Mouse (Mus musculus): Measurements from ENCODE around the gene Klhl26. TPM values are rescaled to one million over a fixed set of nuclear protein-coding genes. Genes with fewer than 3 reads are reported as not detected.

The Klhl26 gene
- total RNA-seq, 2 experiments from 2014 or later = 6.0 to 9.5 TPM

- ATAC-seq (replicated peaks; ENCODE audit: low FRiP score, low TSS enrichment, poor library complexity, severe bottlenecking) = 0 out of 2 replicates have a peak, but pooled peaks have one; percentile 32
Measured at GRCm38 (mm10) chr8:70419879-70420643, 56.7 kb downstream of the Klhl26 start.

GRCm38 (mm10) chr8:70418954-70419353 is 57.8 kb downstream of the Klhl26 start:
- ATAC-seq (replicated peaks; ENCODE audit: low FRiP score, low TSS enrichment, poor library complexity, severe bottlenecking) = no peak

- ATAC-seq (replicated peaks; ENCODE audit: low FRiP score, low TSS enrichment, poor library complexity, severe bottlenecking) = no peak
Measured at GRCm38 (mm10) chr8:70417914-70418313, 58.9 kb downstream of the Klhl26 start.

DNA sequence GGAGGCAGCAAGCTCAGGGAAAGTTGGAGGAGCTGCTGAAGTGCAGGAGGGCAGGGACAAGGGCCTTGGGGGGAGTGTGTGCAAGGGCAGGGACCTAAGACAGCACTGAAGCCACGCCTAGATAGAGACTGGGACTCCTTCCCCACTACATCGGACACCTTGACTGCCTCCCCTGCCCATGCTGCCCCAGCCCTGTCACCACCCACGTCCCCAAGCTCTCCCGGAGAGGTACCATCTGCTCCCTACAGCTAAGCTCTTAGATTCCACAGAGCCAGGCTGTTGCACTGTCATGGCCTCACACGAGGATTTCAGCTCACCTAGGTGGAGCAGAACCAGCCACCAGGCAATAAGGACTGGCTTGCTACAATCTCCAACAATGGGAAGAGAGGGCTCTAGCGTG is 59.8 kb downstream of the Klhl26 start:
- no peak for ATAC-seq (replicated peaks; ENCODE audit: low FRiP score, low TSS enrichment, poor library complexity, severe bottlenecking)

DNA sequence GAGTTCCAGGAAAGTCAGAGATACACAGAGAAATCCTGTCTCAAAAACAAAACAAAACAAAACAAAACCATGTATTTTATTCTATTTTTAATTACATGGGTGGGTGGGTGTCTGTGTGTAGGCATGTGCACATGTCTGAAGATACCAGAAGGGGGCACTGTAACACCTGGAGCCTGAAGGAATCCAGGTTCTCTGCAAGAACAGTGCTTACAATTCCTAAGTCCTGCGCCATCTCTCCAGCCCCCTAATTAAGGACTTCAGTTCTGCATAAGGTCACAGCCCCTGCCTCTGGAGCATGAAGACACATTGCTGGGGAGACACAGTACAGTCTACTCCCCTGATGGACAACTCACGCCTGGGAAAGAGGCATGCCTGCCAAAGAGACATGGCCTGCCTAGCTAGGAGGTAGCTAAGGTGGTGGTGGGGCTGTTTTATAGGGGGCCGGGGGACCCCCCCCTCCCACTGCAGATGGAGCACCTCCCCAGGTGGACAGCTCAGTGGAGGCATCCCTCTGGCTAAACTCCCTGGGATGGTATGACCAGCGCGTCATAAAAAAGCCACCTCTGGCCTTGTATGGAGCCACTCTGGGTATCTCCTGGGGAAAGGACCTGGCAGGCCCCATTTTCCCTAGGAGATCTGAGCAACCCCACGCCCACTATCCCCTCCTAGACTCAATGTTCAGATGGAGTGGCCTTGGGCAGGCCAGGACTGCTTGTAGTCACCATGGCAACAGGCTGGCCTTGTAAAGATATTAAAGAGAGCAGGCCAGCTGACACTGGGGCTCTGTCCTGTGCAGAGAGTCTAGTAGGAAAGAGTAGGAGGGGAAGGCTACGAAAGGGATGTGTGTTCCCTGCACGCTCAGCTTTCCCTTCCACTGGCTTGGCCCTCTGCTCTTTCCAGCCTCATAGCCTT is 61.0 kb downstream of the Klhl26 start:
- ATAC-seq (replicated peaks; ENCODE audit: low FRiP score, low TSS enrichment, poor library complexity, severe bottlenecking) = no peak

- ATAC-seq (replicated peaks; ENCODE audit: low FRiP score, low TSS enrichment, poor library complexity, severe bottlenecking) = no peak
Measured at GRCm38 (mm10) chr8:70414310-70414946, 62.3 kb downstream of the Klhl26 start.

GRCm38 (mm10) chr8:70410281-70410680 is 66.5 kb downstream of the Klhl26 start:
- ATAC-seq (replicated peaks; ENCODE audit: low FRiP score, low TSS enrichment, poor library complexity, severe bottlenecking) = no peak

- ATAC-seq (replicated peaks; ENCODE audit: low FRiP score, low TSS enrichment, poor library complexity, severe bottlenecking) = no peak
Measured at GRCm38 (mm10) chr8:70409455-70409871, 67.3 kb downstream of the Klhl26 start.

DNA sequence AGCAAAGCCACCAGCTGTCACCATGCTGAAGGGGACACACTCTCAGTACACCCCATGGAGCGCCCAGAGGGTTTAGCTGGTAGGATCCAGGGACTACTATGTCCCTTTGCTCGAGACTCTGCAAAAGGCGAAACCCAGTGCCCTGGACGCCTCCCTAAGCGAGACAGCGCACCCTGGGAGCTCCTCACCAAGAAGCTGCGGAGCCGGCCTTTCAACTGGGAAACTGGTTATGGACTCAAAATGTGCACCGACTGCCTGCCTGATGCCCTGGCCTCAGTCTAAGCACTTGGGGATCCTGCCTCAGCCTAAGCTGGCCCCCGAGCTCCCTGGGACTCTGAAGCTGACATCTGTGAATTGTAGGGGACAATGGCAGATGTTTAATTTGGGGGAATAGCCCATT is 67.7 kb downstream of the Klhl26 start:
- ATAC-seq (replicated peaks; ENCODE audit: low FRiP score, low TSS enrichment, poor library complexity, severe bottlenecking) = no peak

- no peak for ATAC-seq (replicated peaks; ENCODE audit: low FRiP score, low TSS enrichment, poor library complexity, severe bottlenecking)
Measured at GRCm38 (mm10) chr8:70408301-70408700, 68.5 kb downstream of the Klhl26 start.

GRCm38 (mm10) chr8:70406427-70407069 is 70.2 kb downstream of the Klhl26 start:
- no peak for ATAC-seq (replicated peaks; ENCODE audit: low FRiP score, low TSS enrichment, poor library complexity, severe bottlenecking)

GRCm38 (mm10) chr8:70405189-70405588 is 71.6 kb downstream of the Klhl26 start:
- no peak for ATAC-seq (replicated peaks; ENCODE audit: low FRiP score, low TSS enrichment, poor library complexity, severe bottlenecking)

DNA sequence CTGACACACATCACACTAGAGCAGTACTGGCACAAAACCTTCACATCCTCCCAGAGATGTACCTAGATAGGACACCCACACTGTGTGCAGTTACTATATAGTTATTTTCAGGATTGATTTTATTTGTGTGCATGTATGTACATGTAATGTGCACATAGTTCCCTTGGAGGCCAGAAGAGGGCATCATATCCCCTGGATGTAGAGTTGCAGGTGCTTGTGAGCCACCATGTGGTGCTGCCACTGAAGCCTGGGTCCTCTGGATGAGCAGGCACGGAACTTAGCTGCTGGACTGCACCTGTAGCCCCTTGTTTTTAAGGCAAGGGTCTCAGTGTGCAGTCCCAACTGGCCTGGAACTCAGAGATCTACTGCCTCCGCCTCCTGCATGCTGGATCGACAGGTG is 72.6 kb downstream of the Klhl26 start:
- ATAC-seq (replicated peaks; ENCODE audit: low FRiP score, low TSS enrichment, poor library complexity, severe bottlenecking) = peak; percentile 46; the same call in 1 of the 2 replicates

Other genes starting within 250 kb of the Klhl26 start
- 95.2 and 99.2 TPM in 2 replicates for gene Sugp2, start 242.7 kb downstream of the Klhl26 start, total RNA-seq (2014; fragmentation: Nextera tagmentation)
- gene Sugp2, start 242.7 kb downstream of the Klhl26 start, total RNA-seq (2017) = 32.2 and 67.3 TPM in 2 replicates
- gene Armc6, start 242.5 kb downstream of the Klhl26 start, total RNA-seq (2014; fragmentation: Nextera tagmentation) = 20.1 and 29.8 TPM in 2 replicates
- 4.4 and 8.7 TPM in 2 replicates for gene Armc6, start 242.5 kb downstream of the Klhl26 start, total RNA-seq (2017)
- gene Homer3, start 194.1 kb downstream of the Klhl26 start, total RNA-seq (2014; fragmentation: Nextera tagmentation) = 5.5 and 9.6 TPM in 2 replicates
- gene Homer3, start 194.1 kb downstream of the Klhl26 start, total RNA-seq (2017) = 0.56 and 8.0 TPM in 2 replicates
- gene Ddx49, start 174.5 kb downstream of the Klhl26 start, total RNA-seq (2014; fragmentation: Nextera tagmentation) = 50.3 and 54.2 TPM in 2 replicates
- gene Ddx49, start 174.5 kb downstream of the Klhl26 start, total RNA-seq (2017) = 116 and 154 TPM in 2 replicates
- 127 and 153 TPM in 2 replicates for gene Cope, start 174.4 kb downstream of the Klhl26 start, total RNA-seq (2014; fragmentation: Nextera tagmentation)
- 56.3 and 64.1 TPM in 2 replicates for gene Cope, start 174.4 kb downstream of the Klhl26 start, total RNA-seq (2017)
- not detected in 2 replicates for gene Cers1, start 161.2 kb downstream of the Klhl26 start, total RNA-seq (2014; fragmentation: Nextera tagmentation)
- gene Cers1, start 161.2 kb downstream of the Klhl26 start, total RNA-seq (2017) = not detected in 2 replicates
- gene Gdf1, start 147.2 kb downstream of the Klhl26 start, total RNA-seq (2014; fragmentation: Nextera tagmentation) = not detected in 2 replicates
- not detected in 2 replicates for gene Gdf1, start 147.2 kb downstream of the Klhl26 start, total RNA-seq (2017)
- gene Upf1, start 123.7 kb downstream of the Klhl26 start, total RNA-seq (2014; fragmentation: Nextera tagmentation) = 44.1 and 46.9 TPM in 2 replicates
- 26.7 and 46.7 TPM in 2 replicates for gene Upf1, start 123.7 kb downstream of the Klhl26 start, total RNA-seq (2017)
- 0.15 and 1.2 TPM in 2 replicates for gene Comp, start 103.4 kb downstream of the Klhl26 start, total RNA-seq (2014; fragmentation: Nextera tagmentation)
- gene Comp, start 103.4 kb downstream of the Klhl26 start, total RNA-seq (2017) = 2.3 TPM in 1 of 2 replicates, not detected in the other
- gene Crtc1, start 37.4 kb downstream of the Klhl26 start, total RNA-seq (2014; fragmentation: Nextera tagmentation) = 15.6 and 21.7 TPM in 2 replicates
- gene Crtc1, start 37.4 kb downstream of the Klhl26 start, total RNA-seq (2017) = 1.1 and 1.3 TPM in 2 replicates
- gene Tmem59l, start 10.4 kb upstream of the Klhl26 start, total RNA-seq (2014; fragmentation: Nextera tagmentation) = not detected in 2 replicates
- not detected in 2 replicates for gene Tmem59l, start 10.4 kb upstream of the Klhl26 start, total RNA-seq (2017)
- gene Crlf1, start 16.2 kb upstream of the Klhl26 start, total RNA-seq (2014; fragmentation: Nextera tagmentation) = 0.30 and 2.3 TPM in 2 replicates
- gene Crlf1, start 16.2 kb upstream of the Klhl26 start, total RNA-seq (2017) = not detected in 2 replicates
- gene Rex1bd, start 29.8 kb upstream of the Klhl26 start, total RNA-seq (2014; fragmentation: Nextera tagmentation) = 53.5 and 57.0 TPM in 2 replicates
- gene Rex1bd, start 29.8 kb upstream of the Klhl26 start, total RNA-seq (2017) = 25.8 and 48.7 TPM in 2 replicates
- 2,751 and 3,393 TPM in 2 replicates for gene Uba52, start 33.8 kb upstream of the Klhl26 start, total RNA-seq (2014; fragmentation: Nextera tagmentation)
- 4,463 and 5,230 TPM in 2 replicates for gene Uba52, start 33.8 kb upstream of the Klhl26 start, total RNA-seq (2017)
- 140 and 265 TPM in 2 replicates for gene Fkbp8, start 50.8 kb upstream of the Klhl26 start, total RNA-seq (2014; fragmentation: Nextera tagmentation)
- gene Fkbp8, start 50.8 kb upstream of the Klhl26 start, total RNA-seq (2017) = 172 and 176 TPM in 2 replicates
- gene Kxd1, start 51.0 kb upstream of the Klhl26 start, total RNA-seq (2014; fragmentation: Nextera tagmentation) = 78.1 and 81.8 TPM in 2 replicates
- gene Kxd1, start 51.0 kb upstream of the Klhl26 start, total RNA-seq (2017) = 65.5 and 93.7 TPM in 2 replicates
- gene Ell, start 62.5 kb upstream of the Klhl26 start, total RNA-seq (2014; fragmentation: Nextera tagmentation) = 14.7 and 22.0 TPM in 2 replicates
- gene Ell, start 62.5 kb upstream of the Klhl26 start, total RNA-seq (2017) = 7.9 and 10.7 TPM in 2 replicates
- 74.1 and 91.0 TPM in 2 replicates for gene Isyna1, start 117.4 kb upstream of the Klhl26 start, total RNA-seq (2014; fragmentation: Nextera tagmentation)
- gene Isyna1, start 117.4 kb upstream of the Klhl26 start, total RNA-seq (2017) = 36.5 and 51.5 TPM in 2 replicates
- gene Ssbp4, start 131.9 kb upstream of the Klhl26 start, total RNA-seq (2014; fragmentation: Nextera tagmentation) = 39.7 and 83.5 TPM in 2 replicates
- gene Ssbp4, start 131.9 kb upstream of the Klhl26 start, total RNA-seq (2017) = 77.5 and 98.5 TPM in 2 replicates
- 0.37 and 0.69 TPM in 2 replicates for gene Lrrc25, start 139.2 kb upstream of the Klhl26 start, total RNA-seq (2014; fragmentation: Nextera tagmentation)
- 0.15 and 0.61 TPM in 2 replicates for gene Lrrc25, start 139.2 kb upstream of the Klhl26 start, total RNA-seq (2017)
- not detected in 2 replicates for gene Gdf15, start 155.5 kb upstream of the Klhl26 start, total RNA-seq (2014; fragmentation: Nextera tagmentation)
- gene Gdf15, start 155.5 kb upstream of the Klhl26 start, total RNA-seq (2017) = not detected in 2 replicates
- gene Pgpep1, start 183.4 kb upstream of the Klhl26 start, total RNA-seq (2014; fragmentation: Nextera tagmentation) = 6.3 and 8.8 TPM in 2 replicates
- 4.6 and 5.1 TPM in 2 replicates for gene Pgpep1, start 183.4 kb upstream of the Klhl26 start, total RNA-seq (2017)
- gene Lsm4, start 196.3 kb upstream of the Klhl26 start, total RNA-seq (2014; fragmentation: Nextera tagmentation) = 286 and 287 TPM in 2 replicates
- gene Lsm4, start 196.3 kb upstream of the Klhl26 start, total RNA-seq (2017) = 240 and 290 TPM in 2 replicates
- gene Jund, start 222.0 kb upstream of the Klhl26 start, total RNA-seq (2014; fragmentation: Nextera tagmentation) = 18.8 and 34.4 TPM in 2 replicates
- gene Jund, start 222.0 kb upstream of the Klhl26 start, total RNA-seq (2017) = 44.8 and 48.7 TPM in 2 replicates
- gene Iqcn, start 226.5 kb upstream of the Klhl26 start, total RNA-seq (2014; fragmentation: Nextera tagmentation) = not detected in 2 replicates
- gene Iqcn, start 226.5 kb upstream of the Klhl26 start, total RNA-seq (2017) = not detected in 2 replicates
- not detected in 2 replicates for gene Gm3336, start 241.6 kb upstream of the Klhl26 start, total RNA-seq (2014; fragmentation: Nextera tagmentation)
- not detected in 2 replicates for gene Gm3336, start 241.6 kb upstream of the Klhl26 start, total RNA-seq (2017)
- gene Pde4c, start 246.8 kb upstream of the Klhl26 start, total RNA-seq (2014; fragmentation: Nextera tagmentation) = 0.28 TPM in 1 of 2 replicates, not detected in the other
- not detected in 2 replicates for gene Pde4c, start 246.8 kb upstream of the Klhl26 start, total RNA-seq (2017)

Data from megakaryocyte-erythroid progenitor cell, adult 5-6 weeks (primary cell).